Mouse (Mus musculus) ES-Bruce4 (cell line): ENCODE measurements around the gene Trem1.

ENCODE experiments used
- CTCF ChIP-seq: IDR thresholded peaks from one replicate; pipeline ENCODE4 v1.8.1; 2011; ENCODE audit warnings: low read depth, low read length
- EP300 ChIP-seq: IDR thresholded peaks from 2 replicates; pipeline ENCODE4 v1.6.1; 2011; ENCODE audit warnings: low read depth, low read length; ENCODE audit not compliant: insufficient read depth
- POLR2A ChIP-seq: IDR thresholded peaks from one replicate; pipeline ENCODE4 v1.8.1; 2011; ENCODE audit warnings: low read length; ENCODE audit not compliant: insufficient read depth

GRCm38 (mm10) chr17:48267591-48267990, 35.0 kb downstream of the Trem1 start:
- TF ChIP-seq CTCF = no peak
- TF ChIP-seq POLR2A = no peak
- no peak for TF ChIP-seq EP300
